Comparison of ENCODE assay signal across 8 mouse cellular contexts in the genomic region with DNA sequence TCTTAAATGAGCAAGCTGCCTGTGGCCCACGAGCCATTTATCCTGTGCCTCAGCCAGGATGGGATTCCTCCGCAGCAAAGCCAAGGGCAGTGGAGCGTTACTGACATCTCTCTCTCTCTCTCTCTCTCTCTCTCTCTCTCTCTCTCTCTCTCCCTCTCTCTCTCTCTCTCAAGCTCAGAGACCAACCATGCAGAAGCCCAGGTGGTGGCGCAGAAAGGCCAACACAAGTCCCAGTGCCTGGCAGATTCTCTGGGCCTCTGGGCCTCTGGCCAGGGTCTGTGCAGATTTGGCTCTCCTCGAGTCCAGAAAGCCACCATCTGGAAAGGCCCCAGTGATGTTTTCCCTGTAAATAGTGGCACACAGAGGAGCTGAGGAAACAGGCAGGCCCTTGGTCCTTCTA.
DNase-seq lines count a peak whose midpoint lies in the region; ATAC-seq and TF ChIP-seq lines count a peak whose summit lies in the region.

No protein-coding gene starts in this region.

- ATAC-seq in forebrain, embryonic 16.5 days, result peak; percentile 85
- ATAC-seq in neural tube, embryonic 14.5 days (ENCODE audit: low read depth), result peak; percentile 29; the same call in 1 of the 2 replicates
- ATAC-seq in intestine, embryonic 15.5 days, result no peak
- no peak for ATAC-seq in intestine, postnatal 0 days

- H3K4me3 ChIP-seq in forebrain, embryonic 16.5 days (replicated peaks; ENCODE audit: low read length), result no peak overlapping the region
- H3K4me3 ChIP-seq in neural tube, embryonic 14.5 days (ENCODE audit: low read depth, low read length), result no peak overlapping the region
- no peak overlapping the region for H3K4me3 ChIP-seq in intestine, embryonic 15.5 days (replicated peaks)
- no peak overlapping the region for H3K4me3 ChIP-seq in intestine, postnatal 0 days (ENCODE audit: low read depth, low read length)

- H3K9ac ChIP-seq in forebrain, embryonic 16.5 days (replicated peaks; ENCODE audit: low read depth, low read length), result no peak overlapping the region
- H3K9ac ChIP-seq in neural tube, embryonic 14.5 days (replicated peaks; ENCODE audit: low read depth, low read length), result no peak overlapping the region
- no peak overlapping the region for H3K9ac ChIP-seq in intestine, embryonic 15.5 days
- H3K9ac ChIP-seq in intestine, postnatal 0 days (ENCODE audit: low read depth, low read length), result no peak overlapping the region

- H3K4me1 ChIP-seq in forebrain, embryonic 16.5 days (replicated peaks; ENCODE audit: control insufficient read depth, insufficient read depth, low read length), result peaks cover 7% of the 10 kb centered on the region; the same call in 1 of the 2 replicates
- no peaks in the 10 kb centered on the region; the same call in 1 of the 2 replicates for H3K4me1 ChIP-seq in neural tube, embryonic 14.5 days (ENCODE audit: control insufficient read depth, insufficient read depth, low read length)
- H3K4me1 ChIP-seq in intestine, embryonic 15.5 days (replicated peaks), result peaks cover 9% of the 10 kb centered on the region
- H3K4me1 ChIP-seq in intestine, postnatal 0 days (replicated peaks; ENCODE audit: control insufficient read depth, insufficient read depth, low read length), result no peaks in the 10 kb centered on the region

- 21% methylated on average over 5 of the region's 5 CpGs for WGBS in forebrain, embryonic 16.5 days
- WGBS in neural tube, embryonic 14.5 days, result 28% methylated on average over 5 of the region's 5 CpGs
- 40% methylated on average over 5 of the region's 5 CpGs for WGBS in intestine, embryonic 15.5 days
- WGBS in intestine, postnatal 0 days, result 64% methylated on average over 5 of the region's 5 CpGs

- peak; percentile 48 for DNase-seq in ovary, postnatal 14 days (ENCODE audit: low spot score)
- no peak for DNase-seq in ovary, postnatal 10 days (ENCODE audit: low spot score)
- DNase-seq in heart, postnatal 4 days, result peak; percentile 87
- DNase-seq in layer of hippocampus, adult 8-10 months (ENCODE audit: low spot score in 2 of 2), result peak; percentile 61 to 68

- no peaks in the 10 kb centered on the region for H3K36me3 ChIP-seq in forebrain, embryonic 16.5 days (ENCODE audit: control insufficient read depth, insufficient read depth)
- no peaks in the 10 kb centered on the region for H3K36me3 ChIP-seq in neural tube, embryonic 14.5 days (ENCODE audit: control insufficient read depth, insufficient read depth, low read length)
- no peaks in the 10 kb centered on the region for H3K36me3 ChIP-seq in intestine, embryonic 15.5 days
- no peaks in the 10 kb centered on the region for H3K36me3 ChIP-seq in intestine, postnatal 0 days (ENCODE audit: control insufficient read depth, insufficient read depth)

- H3K27me3 ChIP-seq in forebrain, embryonic 16.5 days (replicated peaks; ENCODE audit: control insufficient read depth, insufficient read depth, low read length), result 0 out of 2 replicates have a peak, but pooled peaks cover 2% of the 10 kb centered on the region
- H3K27me3 ChIP-seq in neural tube, embryonic 14.5 days (ENCODE audit: control insufficient read depth, insufficient read depth, low read length), result no peaks in the 10 kb centered on the region
- H3K27me3 ChIP-seq in intestine, embryonic 15.5 days (replicated peaks), result no peaks in the 10 kb centered on the region
- H3K27me3 ChIP-seq in intestine, postnatal 0 days (replicated peaks; ENCODE audit: control insufficient read depth, insufficient read depth, low read length), result no peaks in the 10 kb centered on the region

- H3K4me2 ChIP-seq in forebrain, embryonic 16.5 days (ENCODE audit: low read length), result no peak overlapping the region
- H3K4me2 ChIP-seq in neural tube, embryonic 14.5 days (ENCODE audit: low read depth, low read length), result no peak overlapping the region
- H3K4me2 ChIP-seq in intestine, embryonic 15.5 days (replicated peaks), result no peak overlapping the region
- no peak overlapping the region for H3K4me2 ChIP-seq in intestine, postnatal 0 days (replicated peaks; ENCODE audit: low read depth)

- no peak overlapping the region for H3K27ac ChIP-seq in forebrain, embryonic 16.5 days (ENCODE audit: low read length)
- no peak overlapping the region for H3K27ac ChIP-seq in neural tube, embryonic 14.5 days (ENCODE audit: low read depth, low read length)
- H3K27ac ChIP-seq in intestine, embryonic 15.5 days, result no peak overlapping the region
- no peak overlapping the region for H3K27ac ChIP-seq in intestine, postnatal 0 days (ENCODE audit: low read depth, low read length)

- TF ChIP-seq CTCF in intestine, postnatal 0 days (IDR thresholded peaks at IDR 0.05; ENCODE audit: low read depth), result no peak

- no peaks in the 10 kb centered on the region for H3K9me3 ChIP-seq in forebrain, embryonic 16.5 days (ENCODE audit: control insufficient read depth, low read length)
- no peaks in the 10 kb centered on the region for H3K9me3 ChIP-seq in neural tube, embryonic 14.5 days (ENCODE audit: control insufficient read depth, low read length)
- no peaks in the 10 kb centered on the region for H3K9me3 ChIP-seq in intestine, embryonic 15.5 days
- H3K9me3 ChIP-seq in intestine, postnatal 0 days (ENCODE audit: control insufficient read depth), result no peaks in the 10 kb centered on the region

Comparison
In these comparisons a context has a peak if more than half of its experiments do, and no peak if none do; other contexts are left out.
1. ATAC-seq: peak in forebrain, embryonic 16.5 days (single experiment) and neural tube, embryonic 14.5 days (single experiment); none in intestine, embryonic 15.5 days (single experiment) and intestine, postnatal 0 days (single experiment).